Mouse (Mus musculus) CH12.LX (cell line): Measurements from ENCODE around the gene Rpl37a.

Experiments
- BHLHE40 ChIP-seq: IDR thresholded peaks from 2 replicates; pipeline ENCODE4 v1.6.1; 2011; ENCODE audit warnings: mild to moderate bottlenecking, low read depth, low read length, improper control_type of control experiment
- CHD2 ChIP-seq: IDR thresholded peaks from 2 replicates; pipeline ENCODE4 v1.6.1; 2011; ENCODE audit warnings: low read length, improper control_type of control experiment
- CTCF ChIP-seq, 2 experiments: IDR thresholded peaks in 1 of 2; conservative IDR thresholded peaks in 1 of 2; 2 replicates each; pipeline ENCODE4 v1.5.1; 2011 to 2012; ENCODE audit warnings: low read depth in 2 of 2, low read length in 2 of 2, improper control_type of control experiment in 1 of 2, inconsistent platforms in 1 of 2, mild to moderate bottlenecking in 1 of 2, moderate library complexity in 1 of 2
- EP300 ChIP-seq: IDR thresholded peaks from 2 replicates; pipeline ENCODE4 v1.6.1; 2011; ENCODE audit warnings: low read length, improper control_type of control experiment
- POLR2A ChIP-seq: IDR thresholded peaks from 2 replicates; pipeline ENCODE4 v1.6.1; 2011; ENCODE audit warnings: low read depth, mild to moderate bottlenecking, improper control_type of control experiment, low read length
- POLR2AphosphoS2 ChIP-seq: IDR thresholded peaks from 2 replicates; pipeline ENCODE4 v1.6.1; 2011; ENCODE audit warnings: low read depth, low read length, improper control_type of control experiment
- USF1 ChIP-seq: IDR thresholded peaks from 2 replicates; pipeline ENCODE4 v1.6.1; 2014; ENCODE audit warnings: low read depth, mild to moderate bottlenecking, inconsistent platforms, low read length, improper control_type of control experiment
- ZMIZ1 ChIP-seq: IDR thresholded peaks from 2 replicates; pipeline ENCODE4 v1.6.1; 2012; ENCODE audit warnings: low read depth, mild to moderate bottlenecking, inconsistent platforms, low read length, improper control_type of control experiment

DNA sequence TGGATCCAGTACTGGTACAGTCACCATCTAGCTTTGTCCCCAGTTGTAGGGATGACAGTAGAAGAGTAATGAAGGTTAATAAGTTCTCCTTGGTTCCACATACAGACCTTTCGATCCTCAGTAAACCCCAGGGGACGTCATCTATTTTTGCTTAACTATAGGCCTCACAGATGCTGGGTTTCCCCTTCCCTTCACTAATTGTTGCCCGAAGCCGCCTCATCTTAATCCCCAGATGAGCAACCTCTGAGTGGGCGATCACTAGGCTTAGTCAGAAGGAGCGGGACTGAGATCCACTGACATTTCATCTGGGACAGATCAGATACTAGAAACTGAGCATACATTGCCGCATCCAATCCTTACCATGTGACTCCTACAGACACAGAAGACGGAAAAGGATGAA, 44.1 kb downstream of the Rpl37a start:
- TF ChIP-seq BHLHE40 (peak; percentile 45; the same call in 1 of the 2 replicates), USF1 (no peak), CTCF (conservative IDR thresholded peaks at IDR 0.05 in 1 of 2, IDR thresholded peaks at IDR 0.05 in 1 of 2; ENCODE audit: low read depth in 2 of 2, low read length in 2 of 2) (no peak), ZMIZ1 (no peak), EP300 (peak; percentile 85), CHD2 (no peak), POLR2A (no peak), POLR2AphosphoS2 (no peak)
